Mouse (Mus musculus): ENCODE measurements around the gene AI182371.

GRCm38 (mm10) chr2:35108712-35109111 is 7.4 kb upstream of the AI182371 start:
- TF ChIP-seq CTCF (conservative IDR thresholded peaks at IDR 0.05; ENCODE audit: low read length) (0 out of 2 replicates have a peak, but pooled peaks have one; percentile 6), POU5F1 (IDR thresholded peaks at IDR 0.05; ENCODE audit: borderline replicate concordance, low read length) (no peak)
